Mouse (Mus musculus) embryonic facial prominence, embryonic 14.5 days (tissue): Measurements from ENCODE around the gene P2rx5. TPM values are rescaled to one million over a fixed set of nuclear protein-coding genes. Genes with fewer than 3 reads are reported as not detected.

Experiments
- ATAC-seq: fragments of 200-750 bp; cut with Nextera tagmentation; 2 replicates; pipeline ENCODE4 v1.8.0; 2017; ENCODE audit warnings: low read depth, moderate number of reproducible peaks, moderate TSS enrichment
- DNase-seq: peaks from one replicate; pipeline ENCODE4 v3.0.0-alpha.2; 2015; ENCODE audit warnings: low spot score
- H3K27ac ChIP-seq: fragments of 300-500 bp; sonication (generic); replicated peaks from 2 replicates; pipeline ENCODE4 v1.5.1; 2014; ENCODE audit warnings: low read depth, mild to moderate bottlenecking, low read length, moderate library complexity
- H3K27me3 ChIP-seq: fragments of 300-500 bp; sonication (generic); replicated peaks from 2 replicates; pipeline ENCODE4 v1.6.1; 2014; ENCODE audit warnings: low read length; ENCODE audit not compliant: control insufficient read depth, insufficient read depth
- H3K36me3 ChIP-seq: fragments of 300-500 bp; sonication (generic); 2 replicates; pipeline ENCODE4 v1.6.1; 2014; ENCODE audit warnings: low read length, mixed read lengths; ENCODE audit not compliant: control insufficient read depth, insufficient read depth
- H3K4me1 ChIP-seq: fragments of 300-500 bp; sonication (generic); 2 replicates; pipeline ENCODE4 v1.6.1; 2014; ENCODE audit warnings: antibody characterized with exemption, low read length; ENCODE audit not compliant: control insufficient read depth, insufficient read depth
- H3K4me2 ChIP-seq: fragments of 300-500 bp; sonication (generic); 2 replicates; pipeline ENCODE4 v1.6.1; 2014; ENCODE audit warnings: low read depth, mild to moderate bottlenecking, low read length, moderate library complexity, mixed read lengths
- H3K4me3 ChIP-seq: fragments of 300-500 bp; sonication (generic); 2 replicates; pipeline ENCODE4 v1.5.1; 2014; ENCODE audit warnings: low read depth, mild to moderate bottlenecking, low read length
- H3K9ac ChIP-seq: fragments of 300-500 bp; sonication (generic); 2 replicates; pipeline ENCODE4 v1.6.1; 2014; ENCODE audit warnings: low read depth, mild to moderate bottlenecking, low read length, moderate library complexity, mixed read lengths
- H3K9me3 ChIP-seq: fragments of 300-500 bp; sonication (generic); 2 replicates; pipeline ENCODE4 v1.6.1; 2016; ENCODE audit warnings: low read length; ENCODE audit not compliant: control insufficient read depth
- WGBS: fragments of 180-500 bp; shearing (Covaris S2); extraction: QIAGEN DNeasy Blood & Tissue Kit; methylation state at CpG from one replicate; pipeline ENCODE4 v1.1.7; 2014; 5-methylcytosine and 5-hydroxymethylcytosine counted together
- polyA plus RNA-seq: library from polyadenylated mRNA; unstranded; fragments of >200 nt; fragmentation: Nextera tagmentation; extraction: Ambion mirVana; gene quantifications from 2 replicates; pipeline ENCODE4 v1.2.1, GENCODE M21; 2014

The P2rx5 gene
- polyA plus RNA-seq, 1 experiment from 2014 or later = 1.8 TPM

GRCm38 (mm10) chr11:73162284-73162683 lies 2.1 kb downstream of the P2rx5 start:
- WGBS = 76% methylated on average over 5 of the region's 5 CpGs

GRCm38 (mm10) chr11:73168071-73168470 lies 7.8 kb downstream of the P2rx5 start:
- Histone ChIP-seq H3K9me3 (no peaks in the 10 kb centered on the region), H3K27ac (no peak overlapping the region), H3K4me3 (no peak overlapping the region), H3K4me1 (no peaks in the 10 kb centered on the region), H3K4me2 (no peak overlapping the region), H3K36me3 (peaks cover 8% of the 10 kb centered on the region), H3K9ac (no peak overlapping the region), H3K27me3 (no peaks in the 10 kb centered on the region)
- WGBS = 81% methylated on average over 8 of the region's 8 CpGs
- DNase-seq (no peak), ATAC-seq (no peak)

More at GRCm38 (mm10) chr11:73162284-73162683, 2.1 kb downstream of the P2rx5 start:
- Histone ChIP-seq H3K36me3 (no peaks in the 10 kb centered on the region), H3K27ac (no peak overlapping the region), H3K4me1 (0 out of 2 replicates have a peak, but pooled peaks cover 5% of the 10 kb centered on the region), H3K9ac (no peak overlapping the region), H3K4me2 (no peak overlapping the region), H3K27me3 (peaks cover 30% of the 10 kb centered on the region), H3K9me3 (no peaks in the 10 kb centered on the region), H3K4me3 (no peak overlapping the region)
- DNase-seq (no peak), ATAC-seq (no peak)

GRCm38 (mm10) chr11:73168576-73168975 lies 8.4 kb downstream of the P2rx5 start:
- no peak for ATAC-seq
- no peaks in the 10 kb centered on the region for H3K9me3 ChIP-seq
- no peak overlapping the region for H3K27ac ChIP-seq
- no peaks in the 10 kb centered on the region for H3K4me1 ChIP-seq
- peaks cover 13% of the 10 kb centered on the region for H3K36me3 ChIP-seq
- H3K9ac ChIP-seq = no peak overlapping the region
- DNase-seq = no peak
- WGBS = 77% methylated on average over 6 of the region's 6 CpGs
- no peak overlapping the region for H3K4me2 ChIP-seq
- no peaks in the 10 kb centered on the region for H3K27me3 ChIP-seq
- no peak overlapping the region for H3K4me3 ChIP-seq

GRCm38 (mm10) chr11:73169231-73169630 lies 9.0 kb downstream of the P2rx5 start:
- Histone ChIP-seq H3K9me3 (no peaks in the 10 kb centered on the region), H3K4me3 (no peak overlapping the region), H3K4me1 (no peaks in the 10 kb centered on the region), H3K27me3 (no peaks in the 10 kb centered on the region), H3K9ac (no peak overlapping the region), H3K27ac (no peak overlapping the region), H3K36me3 (peaks cover 19% of the 10 kb centered on the region), H3K4me2 (no peak overlapping the region)
- DNase-seq = peak; percentile 40
- peak; percentile 62; the same call in 1 of the 2 replicates for ATAC-seq
- 46% methylated on average over 4 of the region's 4 CpGs for WGBS

GRCm38 (mm10) chr11:73172186-73172585 lies 12.0 kb downstream of the P2rx5 start:
- 43% methylated on average over 5 of the region's 5 CpGs for WGBS
- Histone ChIP-seq H3K9ac (no peak overlapping the region), H3K4me1 (peaks cover 10% of the 10 kb centered on the region; the same call in 1 of the 2 replicates), H3K36me3 (peaks cover 29% of the 10 kb centered on the region), H3K9me3 (no peaks in the 10 kb centered on the region), H3K4me2 (no peak overlapping the region), H3K27me3 (no peaks in the 10 kb centered on the region), H3K27ac (no peak overlapping the region), H3K4me3 (no peak overlapping the region)
- DNase-seq = peak; percentile 70
- ATAC-seq = no peak

GRCm38 (mm10) chr11:73175612-73176011 lies 15.4 kb downstream of the P2rx5 start:
- peaks cover 19% of the 10 kb centered on the region for H3K4me1 ChIP-seq
- H3K4me2 ChIP-seq = peak overlapping the region; percentile 71
- peaks cover 30% of the 10 kb centered on the region for H3K36me3 ChIP-seq
- H3K27me3 ChIP-seq = no peaks in the 10 kb centered on the region
- peak overlapping the region; percentile 93 for H3K9ac ChIP-seq
- peak; percentile 33 for DNase-seq
- no peaks in the 10 kb centered on the region for H3K9me3 ChIP-seq
- peak overlapping the region; percentile 97 for H3K4me3 ChIP-seq
- H3K27ac ChIP-seq = no peak overlapping the region
- WGBS = 37% methylated on average over 8 of the region's 8 CpGs
- ATAC-seq = no peak

GRCm38 (mm10) chr11:73176186-73176585 lies 16.0 kb downstream of the P2rx5 start:
- peaks cover 19% of the 10 kb centered on the region for H3K4me1 ChIP-seq
- 2% methylated on average over 12 of the region's 15 CpGs for WGBS
- ATAC-seq = no peak

GRCm38 (mm10) chr11:73176608-73177508 lies 16.6 kb downstream of the P2rx5 start, which contains the start of the genes Emc6 and Tax1bp3:
Emc6 (minus strand) TSS chr11:73177037.
Tax1bp3 (plus strand) TSS chr11:73177083.
- WGBS = 2% methylated on average over 50 of the region's 81 CpGs
- ATAC-seq (peak; percentile 98), DNase-seq (peak; percentile 100)

More at GRCm38 (mm10) chr11:73176186-73176585, 16.0 kb downstream of the P2rx5 start:
- H3K4me3 ChIP-seq = peak overlapping the region; percentile 97
- H3K27ac ChIP-seq = peak overlapping the region; percentile 83
- no peak for DNase-seq
- H3K36me3 ChIP-seq = peaks cover 33% of the 10 kb centered on the region
- H3K9ac ChIP-seq = peak overlapping the region; percentile 93
- H3K4me2 ChIP-seq = peak overlapping the region; percentile 71
- H3K9me3 ChIP-seq = no peaks in the 10 kb centered on the region
- H3K27me3 ChIP-seq = no peaks in the 10 kb centered on the region

More at GRCm38 (mm10) chr11:73176608-73177508, 16.6 kb downstream of the P2rx5 start, which contains the start of the genes Emc6 and Tax1bp3:
- Histone ChIP-seq H3K27ac (peak within 1 kb of the TSS; percentile 93), H3K27me3 (no peaks in the 10 kb centered on the region), H3K9ac (peak within 1 kb of the TSS; percentile 93), H3K9me3 (no peaks in the 10 kb centered on the region), H3K4me3 (peak within 1 kb of the TSS; percentile 97), H3K4me1 (peaks cover 19% of the 10 kb centered on the region), H3K36me3 (peaks cover 31% of the 10 kb centered on the region), H3K4me2 (peak within 1 kb of the TSS; percentile 72)
